Comparison of ENCODE assay signal across 9 mouse cellular contexts in genomic region chr7:16987541-16988149, GRCm38 (mm10). TPM values are rescaled to one million over a fixed set of nuclear protein-coding genes. Genes with fewer than 3 reads are reported as not detected.
DNase-seq lines count a peak whose midpoint lies in the region; ATAC-seq and TF ChIP-seq lines count a peak whose summit lies in the region.
"Had no signal": no experiment of that assay in that cellular context is flagged by ENCODE, and none has a peak within 500 bp of the region (broad histone marks: within the 10 kb centered on the region; RNA-seq: fewer than 3 reads in every experiment).

No protein-coding gene starts in this region.

- peaks cover 8% of the 10 kb centered on the region for H3K4me1 ChIP-seq in heart, adult 2 months (ENCODE audit: control insufficient read depth, insufficient read depth, low read length)
- H3K4me1 ChIP-seq in limb, embryonic 13.5 days: peaks cover 60% of the 10 kb centered on the region
- peaks cover 34% of the 10 kb centered on the region for H3K4me1 ChIP-seq in stomach, embryonic 15.5 days

- H3K79me2 ChIP-seq in heart, adult 2 months (replicated peaks; ENCODE audit: control insufficient read depth, insufficient read depth, low read length): no peaks in the 10 kb centered on the region

- no peak for ATAC-seq in limb, embryonic 13.5 days (ENCODE audit: low FRiP score, low read depth)
- no peak for ATAC-seq in stomach, embryonic 15.5 days (ENCODE audit: insufficient read depth, low FRiP score, low read depth)

- intact Hi-C loops in heart, adult 2 months (cut with DNase I): no loop called here

- H3K9me3 ChIP-seq in limb, embryonic 13.5 days: no peaks in the 10 kb centered on the region
- no peaks in the 10 kb centered on the region for H3K9me3 ChIP-seq in stomach, embryonic 15.5 days

- H3K4me2 ChIP-seq in limb, embryonic 13.5 days (replicated peaks): no peak overlapping the region
- no peak overlapping the region for H3K4me2 ChIP-seq in stomach, embryonic 15.5 days

- WGBS in heart, adult 2 months: 22% methylated on average over 7 of the region's 7 CpGs
- WGBS in limb, embryonic 13.5 days: 30% methylated on average over 7 of the region's 7 CpGs
- 33% methylated on average over 7 of the region's 7 CpGs for WGBS in stomach, embryonic 15.5 days

- TF ChIP-seq CTCF in heart, adult 2 months (IDR thresholded peaks at IDR 0.05): no peak

- no peak overlapping the region for H3K27ac ChIP-seq in heart, adult 2 months
- H3K27ac ChIP-seq in limb, embryonic 13.5 days: peak overlapping the region; percentile 45
- H3K27ac ChIP-seq in stomach, embryonic 15.5 days: peak overlapping the region; percentile 54

- TF ChIP-seq EP300 in heart, adult 2 months (IDR thresholded peaks at IDR 0.05; ENCODE audit: insufficient read depth, low read depth, low read length): no peak

- no peaks in the 10 kb centered on the region for H3K36me3 ChIP-seq in heart, adult 2 months (ENCODE audit: control insufficient read depth, insufficient read depth, low read length)
- H3K36me3 ChIP-seq in limb, embryonic 13.5 days: no peaks in the 10 kb centered on the region
- no peaks in the 10 kb centered on the region for H3K36me3 ChIP-seq in stomach, embryonic 15.5 days

- no peak overlapping the region for H3K4me3 ChIP-seq in heart, adult 2 months
- H3K4me3 ChIP-seq in limb, embryonic 13.5 days: no peak overlapping the region
- no peak overlapping the region for H3K4me3 ChIP-seq in stomach, embryonic 15.5 days (replicated peaks)

- DNase-seq in heart, adult 11 months: peak; percentile 92
- DNase-seq in heart, adult 2 months: no peak
- peak; percentile 33 for DNase-seq in retina, postnatal 1 day
- no peak for DNase-seq in retina, embryonic 14.5 days (ENCODE audit: low spot score)
- no peak for DNase-seq in lung, adult 18-20 months
- DNase-seq in right cerebral cortex, postnatal 14 days: no peak

- no peak overlapping the region for H3K9ac ChIP-seq in heart, adult 2 months (ENCODE audit: low read depth, low read length)
- H3K9ac ChIP-seq in limb, embryonic 13.5 days: no peak overlapping the region
- H3K9ac ChIP-seq in stomach, embryonic 15.5 days: no peak overlapping the region

- no peaks in the 10 kb centered on the region for H3K27me3 ChIP-seq in heart, adult 2 months (ENCODE audit: control insufficient read depth, insufficient read depth, low read length)
- H3K27me3 ChIP-seq in limb, embryonic 13.5 days: no peaks in the 10 kb centered on the region
- H3K27me3 ChIP-seq in stomach, embryonic 15.5 days (replicated peaks): no peaks in the 10 kb centered on the region

- no peak for TF ChIP-seq POLR2A in heart, adult 2 months (IDR thresholded peaks at IDR 0.05; ENCODE audit: insufficient read depth, low read depth, low read length)

RNA-seq across cellular contexts. Expression of gene Gm42372, which starts 4.8 kb away (rescaled TPM):
- total RNA-seq in heart, adult 2 months (2021): not detected
- polyA plus RNA-seq in heart, adult 2 months (2012; rRNA removed): 0.03 TPM in 1 of 2 replicates, not detected in the other
- 0.27 and 0.31 TPM in 2 replicates for polyA plus RNA-seq in limb, embryonic 13.5 days (2015; fragmentation: Nextera tagmentation; extraction: Ambion mirVana)
- polyA plus RNA-seq in stomach, embryonic 15.5 days (2015; fragmentation: Nextera tagmentation; extraction: Ambion mirVana): 0.31 and 0.34 TPM in 2 replicates
- total RNA-seq: gastrocnemius, postnatal 25 days had no signal

RNA-seq across cellular contexts. Expression of gene Ccdc8, which starts 4.9 kb away (rescaled TPM):
- 1 to 10 TPM; 4.0 to 4.4 TPM for total RNA-seq in heart, adult 2 months (2021)
- 2.7 and 4.2 TPM in 2 replicates for polyA plus RNA-seq in heart, adult 2 months (2012; rRNA removed)
- polyA plus RNA-seq in limb, embryonic 13.5 days (2015; fragmentation: Nextera tagmentation; extraction: Ambion mirVana): 33.0 and 33.1 TPM in 2 replicates
- 29.4 and 33.3 TPM in 2 replicates for polyA plus RNA-seq in stomach, embryonic 15.5 days (2015; fragmentation: Nextera tagmentation; extraction: Ambion mirVana)

RNA-seq across cellular contexts. Expression of gene Pnmal1, which starts 28.2 kb away (rescaled TPM):
- under 1 TPM in 1 of 2 experiments, not detected in 1; 0.11 TPM for total RNA-seq in heart, adult 2 months (2021)
- 0.06 TPM in 2 replicates for polyA plus RNA-seq in heart, adult 2 months (2012; rRNA removed)
- 1.00 and 1.0 TPM in 2 replicates for polyA plus RNA-seq in limb, embryonic 13.5 days (2015; fragmentation: Nextera tagmentation; extraction: Ambion mirVana)
- polyA plus RNA-seq in stomach, embryonic 15.5 days (2015; fragmentation: Nextera tagmentation; extraction: Ambion mirVana): 2.9 and 3.6 TPM in 2 replicates
- total RNA-seq: gastrocnemius, postnatal 25 days had no signal

RNA-seq across cellular contexts. Expression of gene Ppp5c, which starts 40.1 kb away (rescaled TPM):
- 100 to 1,000 TPM in 1 of 2 experiments, 10 to 100 TPM in 1; 89.0 to 104 TPM for total RNA-seq in heart, adult 2 months (2021)
- 157 and 163 TPM in 2 replicates for polyA plus RNA-seq in heart, adult 2 months (2012; rRNA removed)
- polyA plus RNA-seq in limb, embryonic 13.5 days (2015; fragmentation: Nextera tagmentation; extraction: Ambion mirVana): 115 and 118 TPM in 2 replicates
- 92.9 and 95.7 TPM in 2 replicates for polyA plus RNA-seq in stomach, embryonic 15.5 days (2015; fragmentation: Nextera tagmentation; extraction: Ambion mirVana)

RNA-seq across cellular contexts. Expression of gene Pnmal2, which starts 43.2 kb away (rescaled TPM):
- 1 to 10 TPM; 3.8 to 4.1 TPM for total RNA-seq in heart, adult 2 months (2021)
- 3.5 and 4.4 TPM in 2 replicates for polyA plus RNA-seq in heart, adult 2 months (2012; rRNA removed)
- 22.7 and 23.4 TPM in 2 replicates for polyA plus RNA-seq in limb, embryonic 13.5 days (2015; fragmentation: Nextera tagmentation; extraction: Ambion mirVana)
- polyA plus RNA-seq in stomach, embryonic 15.5 days (2015; fragmentation: Nextera tagmentation; extraction: Ambion mirVana): 10.2 and 12.7 TPM in 2 replicates

Comparison
In these comparisons a context has a peak if more than half of its experiments do, and no peak if none do; other contexts are left out.
1. DNase-seq: peak in heart, adult 11 months (single experiment) and retina, postnatal 1 day (single experiment); none in heart, adult 2 months (0 of 2), retina, embryonic 14.5 days (single experiment), lung, adult 18-20 months (0 of 2) and right cerebral cortex, postnatal 14 days (single experiment).